Mouse (Mus musculus) sigmoid colon, adult 10 weeks (tissue): Measurements from ENCODE around the gene Hapln2. TPM values are rescaled to one million over a fixed set of nuclear protein-coding genes. Genes with fewer than 3 reads are reported as not detected.

Source experiments
- polyA plus RNA-seq: library from polyadenylated mRNA; stranded (reverse); fragments of 350-450 nt; fragmentation: Illumina TruSeq; extraction: RNeasy Lipid Tissue Mini Kit (QIAGEN cat#74804); gene quantifications from one replicate; pipeline ENCODE4 v1.2.3, GENCODE M21; 2014; ENCODE audit warnings: low read depth, low replicate concordance

Gene Hapln2
- polyA plus RNA-seq, result not detected

DNA sequence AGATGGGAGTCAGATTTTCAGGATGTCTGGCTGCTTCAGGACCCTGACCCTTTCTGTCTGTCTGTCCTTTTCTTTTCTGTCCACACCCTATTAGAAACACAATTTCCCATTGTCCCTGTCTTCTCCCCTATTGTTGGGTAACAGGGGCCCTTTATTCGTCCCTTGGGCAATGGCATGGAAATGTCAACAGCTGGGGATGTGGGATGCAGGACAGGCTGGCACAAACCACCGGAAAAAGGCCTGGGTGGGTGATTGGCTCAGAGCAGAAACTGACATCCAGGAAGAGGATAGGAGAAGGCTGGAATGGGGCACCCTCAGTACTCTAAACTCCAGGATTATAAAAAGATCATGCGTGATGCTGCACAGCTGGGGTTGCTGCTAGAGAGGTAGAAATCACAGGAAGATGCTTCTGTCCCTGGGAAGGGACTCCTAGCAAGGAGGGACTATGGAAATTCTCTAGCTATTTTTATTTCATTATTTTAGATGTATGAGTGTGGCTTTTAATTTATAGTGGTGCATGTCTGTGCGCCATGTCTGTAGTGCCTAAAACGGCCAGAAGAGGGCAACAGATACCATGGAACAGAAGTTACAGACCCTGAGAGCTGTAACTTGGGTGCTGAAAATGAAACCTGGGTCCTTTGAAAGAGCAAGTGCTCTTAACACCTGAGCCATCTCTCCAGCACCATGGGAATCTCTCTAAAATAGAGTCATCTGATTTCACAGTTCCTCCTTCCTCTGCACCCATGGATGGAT lies at the start of gene Hapln2:
Gene Hapln2, minus strand, starts transcription at position 150 of the 753 bp plus-strand sequence.

DNA sequence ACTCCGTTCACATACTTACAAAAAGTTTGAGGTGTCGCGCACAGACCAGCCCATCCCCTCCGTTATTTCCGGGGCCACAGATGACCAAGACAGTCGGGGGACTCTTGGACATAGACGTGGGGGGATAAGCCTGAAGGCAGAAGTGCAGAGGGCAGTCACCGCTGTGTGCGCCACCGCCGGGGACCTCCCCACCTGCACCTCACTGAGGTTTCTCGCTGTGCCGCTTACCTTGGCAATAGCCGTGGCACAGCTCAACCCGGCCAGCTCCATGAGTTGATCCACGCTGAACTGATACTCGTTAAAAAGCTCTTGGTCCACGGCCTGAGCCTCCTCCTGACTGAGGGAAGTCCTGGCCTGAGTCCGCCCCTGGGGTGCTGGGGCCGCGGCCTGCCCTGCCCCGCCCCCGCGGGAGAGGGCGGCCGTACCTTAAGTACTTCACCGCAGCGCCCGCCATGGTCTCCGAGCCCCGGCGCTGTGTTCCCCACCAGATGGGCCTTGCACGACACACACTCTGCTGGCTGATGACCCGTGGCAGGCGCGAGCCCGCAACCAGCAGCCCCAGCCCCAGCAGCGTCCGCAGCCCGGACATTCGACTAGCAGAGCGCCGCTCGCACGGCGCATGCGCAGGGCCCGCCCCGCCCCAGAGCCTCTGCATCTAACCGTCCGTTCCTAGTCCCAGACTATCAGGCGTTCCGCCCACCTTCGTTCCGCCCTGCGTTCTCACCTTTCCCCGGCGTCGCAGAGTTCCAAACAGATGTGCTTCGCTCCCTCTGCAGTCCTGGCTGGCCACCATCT lies 30.7 kb upstream of the Hapln2 start, which contains the start of gene Naxe:
Gene Naxe, minus strand, starts transcription at position 594 of the 795 bp plus-strand sequence.

DNA sequence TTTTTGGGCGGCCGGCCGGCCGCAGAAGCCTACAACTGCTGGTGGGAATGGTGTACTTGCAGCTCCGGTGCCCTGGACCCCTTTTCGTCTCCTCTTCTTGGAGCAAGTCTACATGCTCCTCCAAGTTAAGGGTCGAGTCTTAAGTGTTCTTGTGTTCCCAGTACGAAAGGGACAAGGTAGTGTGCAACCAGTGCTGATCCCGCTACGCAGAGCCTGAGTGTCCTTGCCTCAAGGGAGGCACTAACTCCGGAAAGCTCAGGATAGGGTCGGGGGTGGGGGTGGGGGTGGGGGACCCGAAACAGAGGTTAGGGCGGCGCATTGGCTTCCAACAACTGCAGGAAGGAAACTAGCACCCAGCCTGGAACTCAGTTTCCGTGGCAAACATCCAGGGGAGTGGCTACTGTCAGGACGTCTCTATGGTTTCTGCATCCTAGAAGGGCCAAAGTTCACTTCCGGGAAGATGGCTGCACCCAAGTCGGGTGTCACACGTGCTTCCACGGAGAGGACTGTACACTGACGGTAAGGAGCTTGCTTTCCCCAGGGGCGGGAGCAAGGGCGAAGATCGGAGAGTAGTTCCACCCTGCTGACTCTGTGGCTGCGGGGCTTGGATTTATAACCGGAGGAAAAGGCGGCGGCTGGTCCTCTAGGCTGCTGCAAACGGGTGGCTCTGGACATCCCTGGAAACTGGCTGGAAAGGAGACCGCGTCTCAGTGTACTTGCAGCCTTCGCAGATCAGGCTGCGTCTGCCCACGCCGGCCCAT lies 15.5 kb upstream of the Hapln2 start, which contains the start of gene Gpatch4:
Gene Gpatch4, plus strand, starts transcription at position 448 of the 761 bp plus-strand sequence.

DNA sequence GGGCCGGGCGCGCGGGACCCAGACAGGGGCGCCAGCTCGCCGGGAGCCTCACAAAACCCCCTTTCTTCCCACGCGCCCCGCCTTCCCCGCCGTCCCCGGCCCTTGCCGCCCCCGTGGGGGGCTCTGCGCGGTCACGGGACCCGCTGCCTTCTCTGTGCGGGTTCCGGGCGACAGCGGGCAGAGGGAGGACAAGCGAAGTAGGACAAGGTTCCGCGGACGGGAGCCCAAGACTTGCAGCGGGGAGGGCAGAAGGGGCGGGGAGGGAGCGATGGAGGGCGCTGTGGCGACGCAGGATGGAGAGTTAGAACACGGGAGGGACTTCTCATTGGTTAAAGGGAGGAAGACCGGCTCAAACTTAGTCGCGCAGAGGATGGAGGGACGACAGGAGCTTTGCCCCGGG lies 27.2 kb downstream of the Hapln2 start, which contains the start of gene Bcan:
Gene Bcan, minus strand, starts transcription at position 50 of the 400 bp plus-strand sequence.

Other genes starting within 250 kb of the Hapln2 start
- not detected for gene Ntrk1, start 232.4 kb downstream of the Hapln2 start, polyA plus RNA-seq
- 0.28 TPM for gene Insrr, start 230.6 kb downstream of the Hapln2 start, polyA plus RNA-seq
- 0.50 TPM for gene Pear1, start 203.3 kb downstream of the Hapln2 start, polyA plus RNA-seq
- 0.22 TPM for gene Sh2d2a, start 180.8 kb downstream of the Hapln2 start, polyA plus RNA-seq
- gene Prcc, start 142.0 kb downstream of the Hapln2 start, polyA plus RNA-seq, result 3.7 TPM
- gene Hdgf, start 121.3 kb downstream of the Hapln2 start, polyA plus RNA-seq, result 113 TPM
- gene Mrpl24, start 108.1 kb downstream of the Hapln2 start, polyA plus RNA-seq, result 171 TPM
- gene Isg20l2, start 97.3 kb downstream of the Hapln2 start, polyA plus RNA-seq, result 31.3 TPM
- 12.1 TPM for gene Rrnad1, start 96.9 kb downstream of the Hapln2 start, polyA plus RNA-seq
- gene Crabp2, start 78.9 kb downstream of the Hapln2 start, polyA plus RNA-seq, result not detected
- 2.8 TPM for gene Nes, start 56.5 kb downstream of the Hapln2 start, polyA plus RNA-seq
- not detected for gene Bcan, start 27.4 kb downstream of the Hapln2 start, polyA plus RNA-seq
- 5.5 TPM for gene Gpatch4, start 15.5 kb upstream of the Hapln2 start, polyA plus RNA-seq
- 15.5 TPM for gene Naxe, start 30.9 kb upstream of the Hapln2 start, polyA plus RNA-seq
- gene Ttc24, start 50.7 kb upstream of the Hapln2 start, polyA plus RNA-seq, result not detected
- gene Iqgap3, start 54.4 kb upstream of the Hapln2 start, polyA plus RNA-seq, result 0.54 TPM
- gene Mef2d, start 114.8 kb upstream of the Hapln2 start, polyA plus RNA-seq, result 18.0 TPM
- gene Rhbg, start 227.1 kb upstream of the Hapln2 start, polyA plus RNA-seq, result not detected